Mouse (Mus musculus) heart, adult 2 months (tissue): ENCODE data around the gene Gm20388.

Experiments
- CTCF ChIP-seq: fragments of 200-600 bp; IDR thresholded peaks from 2 replicates; pipeline ENCODE4 v1.8.1; 2022; ENCODE audit warnings: antibody characterized with exemption, mild to moderate bottlenecking, moderate library complexity
- EP300 ChIP-seq: fragments of 200-500 bp; IDR thresholded peaks from 2 replicates; pipeline ENCODE4 v1.6.1; 2011; ENCODE audit warnings: low read depth, low read length, control low read depth; ENCODE audit not compliant: insufficient read depth
- POLR2A ChIP-seq: fragments of 200-500 bp; IDR thresholded peaks from 2 replicates; pipeline ENCODE4 v1.6.1; 2011; ENCODE audit warnings: mild to moderate bottlenecking, low read depth, low read length, control low read depth; ENCODE audit not compliant: insufficient read depth

DNA sequence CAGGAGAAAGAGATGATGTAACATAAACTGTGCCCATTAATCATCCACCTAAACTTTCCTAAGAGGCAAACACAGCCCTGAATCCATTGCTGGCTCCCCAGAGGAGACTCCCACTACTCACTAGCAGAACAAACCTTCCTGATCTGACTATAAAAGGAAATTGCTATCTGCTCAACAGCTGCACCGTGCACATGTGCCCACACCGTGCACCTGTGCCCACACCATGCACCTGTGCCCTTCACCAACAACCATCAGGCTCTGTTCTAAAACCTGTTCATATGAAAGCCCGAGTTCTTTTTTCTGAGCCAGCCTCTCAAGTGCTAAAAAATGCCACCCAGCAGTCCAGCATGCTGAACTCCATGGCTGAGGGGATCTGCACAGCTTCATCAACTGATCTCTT is 4004.0 kb downstream of the Gm20388 start:
- no peak for TF ChIP-seq CTCF
- TF ChIP-seq EP300, result no peak
- TF ChIP-seq POLR2A, result no peak
